Mouse (Mus musculus): Measurements from ENCODE around the gene Scaf8. TPM values are rescaled to one million over a fixed set of nuclear protein-coding genes. Genes with fewer than 3 reads are reported as not detected.

Scaf8 gene
- polyA plus RNA-seq, 1 experiment from 2014 or later = 28.3 TPM

GRCm38 (mm10) chr17:3217023-3217422 lies 102.3 kb downstream of the Scaf8 start:
- Histone ChIP-seq H3K27ac (ENCODE audit: low read depth, low read length) (no peak overlapping the region), H3K4me1 (ENCODE audit: control insufficient read depth, insufficient read depth, low read length) (no peaks in the 10 kb centered on the region), H3K9ac (ENCODE audit: low read length) (no peak overlapping the region), H3K9me3 (ENCODE audit: control insufficient read depth, low read length) (no peaks in the 10 kb centered on the region), H3K27me3 (ENCODE audit: control insufficient read depth, insufficient read depth, low read length) (no peaks in the 10 kb centered on the region), H3K4me2 (ENCODE audit: low read depth) (no peak overlapping the region), H3K4me3 (ENCODE audit: low read depth, low read length) (no peak overlapping the region), H3K36me3 (ENCODE audit: control insufficient read depth, insufficient read depth, low read length) (peaks cover 4% of the 10 kb centered on the region; the same call in 1 of the 2 replicates)
- ATAC-seq (ENCODE audit: insufficient read depth, low FRiP score, low TSS enrichment) = no peak
- 92% methylated on average over 5 of the region's 5 CpGs for WGBS
- no peak for DNase-seq (ENCODE audit: low spot score)

- WGBS = 82% methylated on average over 7 of the region's 7 CpGs
- Histone ChIP-seq H3K27ac (ENCODE audit: low read depth, low read length) (no peak overlapping the region), H3K4me1 (ENCODE audit: control insufficient read depth, insufficient read depth, low read length) (no peaks in the 10 kb centered on the region), H3K9me3 (ENCODE audit: control insufficient read depth, low read length) (no peaks in the 10 kb centered on the region), H3K4me3 (ENCODE audit: low read depth, low read length) (no peak overlapping the region), H3K4me2 (ENCODE audit: low read depth) (no peak overlapping the region), H3K27me3 (ENCODE audit: control insufficient read depth, insufficient read depth, low read length) (no peaks in the 10 kb centered on the region), H3K9ac (ENCODE audit: low read length) (no peak overlapping the region), H3K36me3 (ENCODE audit: control insufficient read depth, insufficient read depth, low read length) (peaks cover 4% of the 10 kb centered on the region; the same call in 1 of the 2 replicates)
- DNase-seq (ENCODE audit: low spot score) = no peak
- ATAC-seq (ENCODE audit: insufficient read depth, low FRiP score, low TSS enrichment) = no peak
Measured at GRCm38 (mm10) chr17:3218364-3218763, 103.6 kb downstream of the Scaf8 start.

- H3K36me3 ChIP-seq (ENCODE audit: control insufficient read depth, insufficient read depth, low read length) = peaks cover 4% of the 10 kb centered on the region; the same call in 1 of the 2 replicates
- no peak overlapping the region for H3K4me2 ChIP-seq (ENCODE audit: low read depth)
- H3K27ac ChIP-seq (ENCODE audit: low read depth, low read length) = no peak overlapping the region
- no peak overlapping the region for H3K4me3 ChIP-seq (ENCODE audit: low read depth, low read length)
- H3K4me1 ChIP-seq (ENCODE audit: control insufficient read depth, insufficient read depth, low read length) = no peaks in the 10 kb centered on the region
- no peak overlapping the region for H3K9ac ChIP-seq (ENCODE audit: low read length)
- no peaks in the 10 kb centered on the region for H3K27me3 ChIP-seq (ENCODE audit: control insufficient read depth, insufficient read depth, low read length)
- ATAC-seq (ENCODE audit: insufficient read depth, low FRiP score, low TSS enrichment) (no peak), DNase-seq (ENCODE audit: low spot score) (no peak)
- WGBS = 72% methylated on average over 5 of the region's 5 CpGs
- H3K9me3 ChIP-seq (ENCODE audit: control insufficient read depth, low read length) = no peaks in the 10 kb centered on the region
Measured at GRCm38 (mm10) chr17:3218916-3219315, 104.1 kb downstream of the Scaf8 start.

- no peak overlapping the region for H3K4me3 ChIP-seq (ENCODE audit: low read depth, low read length)
- H3K27ac ChIP-seq (ENCODE audit: low read depth, low read length) = no peak overlapping the region
- WGBS = 81% methylated on average over 11 of the region's 11 CpGs
- H3K9me3 ChIP-seq (ENCODE audit: control insufficient read depth, low read length) = no peaks in the 10 kb centered on the region
- H3K9ac ChIP-seq (ENCODE audit: low read length) = no peak overlapping the region
- no peaks in the 10 kb centered on the region for H3K27me3 ChIP-seq (ENCODE audit: control insufficient read depth, insufficient read depth, low read length)
- H3K4me2 ChIP-seq (ENCODE audit: low read depth) = no peak overlapping the region
- no peaks in the 10 kb centered on the region for H3K4me1 ChIP-seq (ENCODE audit: control insufficient read depth, insufficient read depth, low read length)
- no peak for DNase-seq (ENCODE audit: low spot score)
- no peak for ATAC-seq (ENCODE audit: insufficient read depth, low FRiP score, low TSS enrichment)
- H3K36me3 ChIP-seq (ENCODE audit: control insufficient read depth, insufficient read depth, low read length) = peaks cover 2% of the 10 kb centered on the region; the same call in 1 of the 2 replicates
Measured at GRCm38 (mm10) chr17:3220201-3220600, 105.4 kb downstream of the Scaf8 start.

GRCm38 (mm10) chr17:3223071-3223470 lies 108.3 kb downstream of the Scaf8 start:
- DNase-seq (ENCODE audit: low spot score) = no peak
- Histone ChIP-seq H3K27ac (ENCODE audit: low read depth, low read length) (no peak overlapping the region), H3K9ac (ENCODE audit: low read length) (no peak overlapping the region), H3K4me2 (ENCODE audit: low read depth) (no peak overlapping the region), H3K4me3 (ENCODE audit: low read depth, low read length) (no peak overlapping the region), H3K9me3 (ENCODE audit: control insufficient read depth, low read length) (no peaks in the 10 kb centered on the region), H3K36me3 (ENCODE audit: control insufficient read depth, insufficient read depth, low read length) (no peaks in the 10 kb centered on the region), H3K4me1 (ENCODE audit: control insufficient read depth, insufficient read depth, low read length) (no peaks in the 10 kb centered on the region), H3K27me3 (ENCODE audit: control insufficient read depth, insufficient read depth, low read length) (no peaks in the 10 kb centered on the region)
- WGBS = 67% methylated on average over 2 of the region's 2 CpGs
- no peak for ATAC-seq (ENCODE audit: insufficient read depth, low FRiP score, low TSS enrichment)

- no peaks in the 10 kb centered on the region for H3K9me3 ChIP-seq (ENCODE audit: control insufficient read depth, low read length)
- H3K4me2 ChIP-seq (ENCODE audit: low read depth) = no peak overlapping the region
- WGBS = 81% methylated on average over 3 of the region's 3 CpGs
- H3K4me1 ChIP-seq (ENCODE audit: control insufficient read depth, insufficient read depth, low read length) = no peaks in the 10 kb centered on the region
- no peak for DNase-seq (ENCODE audit: low spot score)
- H3K9ac ChIP-seq (ENCODE audit: low read length) = no peak overlapping the region
- no peak overlapping the region for H3K27ac ChIP-seq (ENCODE audit: low read depth, low read length)
- H3K36me3 ChIP-seq (ENCODE audit: control insufficient read depth, insufficient read depth, low read length) = no peaks in the 10 kb centered on the region
- ATAC-seq (ENCODE audit: insufficient read depth, low FRiP score, low TSS enrichment) = no peak
- no peaks in the 10 kb centered on the region for H3K27me3 ChIP-seq (ENCODE audit: control insufficient read depth, insufficient read depth, low read length)
- H3K4me3 ChIP-seq (ENCODE audit: low read depth, low read length) = no peak overlapping the region
Measured at GRCm38 (mm10) chr17:3223721-3224120, 108.9 kb downstream of the Scaf8 start.

- no peaks in the 10 kb centered on the region for H3K27me3 ChIP-seq (ENCODE audit: control insufficient read depth, insufficient read depth, low read length)
- DNase-seq (ENCODE audit: low spot score) = peak; percentile 81
- peak; percentile 50; the same call in 1 of the 2 replicates for ATAC-seq (ENCODE audit: insufficient read depth, low FRiP score, low TSS enrichment)
- H3K4me2 ChIP-seq (ENCODE audit: low read depth) = no peak overlapping the region
- H3K4me1 ChIP-seq (ENCODE audit: control insufficient read depth, insufficient read depth, low read length) = no peaks in the 10 kb centered on the region
- H3K4me3 ChIP-seq (ENCODE audit: low read depth, low read length) = no peak overlapping the region
- no peaks in the 10 kb centered on the region for H3K36me3 ChIP-seq (ENCODE audit: control insufficient read depth, insufficient read depth, low read length)
- H3K9me3 ChIP-seq (ENCODE audit: control insufficient read depth, low read length) = no peaks in the 10 kb centered on the region
- no peak overlapping the region for H3K9ac ChIP-seq (ENCODE audit: low read length)
- H3K27ac ChIP-seq (ENCODE audit: low read depth, low read length) = no peak overlapping the region
- WGBS = 71% methylated on average over 4 of the region's 4 CpGs
Measured at GRCm38 (mm10) chr17:3224383-3225106, 109.8 kb downstream of the Scaf8 start.

GRCm38 (mm10) chr17:3230231-3231000 lies 115.6 kb downstream of the Scaf8 start:
- ATAC-seq (ENCODE audit: insufficient read depth, low FRiP score, low TSS enrichment) = 0 out of 2 replicates have a peak, but pooled peaks have one; percentile 38

More at GRCm38 (mm10) chr17:3230231-3231000, 115.6 kb downstream of the Scaf8 start:
- Histone ChIP-seq H3K36me3 (ENCODE audit: control insufficient read depth, insufficient read depth, low read length) (no peaks in the 10 kb centered on the region), H3K27me3 (ENCODE audit: control insufficient read depth, insufficient read depth, low read length) (no peaks in the 10 kb centered on the region), H3K4me3 (ENCODE audit: low read depth, low read length) (no peak overlapping the region), H3K4me1 (ENCODE audit: control insufficient read depth, insufficient read depth, low read length) (no peaks in the 10 kb centered on the region), H3K27ac (ENCODE audit: low read depth, low read length) (no peak overlapping the region), H3K9me3 (ENCODE audit: control insufficient read depth, low read length) (no peaks in the 10 kb centered on the region), H3K4me2 (ENCODE audit: low read depth) (no peak overlapping the region), H3K9ac (ENCODE audit: low read length) (no peak overlapping the region)
- DNase-seq (ENCODE audit: low spot score) = peak; percentile 66
- 79% methylated on average over 17 of the region's 17 CpGs for WGBS

Data from neural tube, embryonic 11.5 days (tissue).